Mouse (Mus musculus) liver, embryonic 16.5 days (tissue): ENCODE data around the gene Dnaaf1. TPM values are rescaled to one million over a fixed set of nuclear protein-coding genes. Genes with fewer than 3 reads are reported as not detected.
A peak's percentile ranks its signal among the peaks of the same experiment; 100 is the strongest.

Experiments used
- ATAC-seq: fragments of 200-750 bp; cut with Nextera tagmentation; 2 replicates; pipeline ENCODE4 v1.8.0; 2017; ENCODE audit warnings: low read depth, mild to moderate bottlenecking, moderate number of reproducible peaks, moderate library complexity
- H3K27ac ChIP-seq: fragments of 300-500 bp; sonication (generic); 2 replicates; pipeline ENCODE4 v1.5.1; 2014; ENCODE audit warnings: mild to moderate bottlenecking, low read length
- H3K27me3 ChIP-seq: fragments of 300-500 bp; sonication (generic); 2 replicates; pipeline ENCODE4 v1.6.1; 2014; ENCODE audit warnings: low read depth, low read length, mixed read lengths; ENCODE audit not compliant: control insufficient read depth, insufficient read depth
- H3K36me3 ChIP-seq: fragments of 300-500 bp; sonication (generic); 2 replicates; pipeline ENCODE4 v1.6.1; 2014; ENCODE audit warnings: mild to moderate bottlenecking; ENCODE audit not compliant: control insufficient read depth, insufficient read depth
- H3K4me1 ChIP-seq: fragments of 300-500 bp; sonication (generic); 2 replicates; pipeline ENCODE4 v1.6.1; 2014; ENCODE audit warnings: low read depth, low read length, mixed read lengths; ENCODE audit not compliant: control insufficient read depth
- H3K4me2 ChIP-seq: fragments of 300-500 bp; sonication (generic); 2 replicates; pipeline ENCODE4 v1.6.1; 2014; ENCODE audit warnings: low read depth, low read length, mixed read lengths
- H3K4me3 ChIP-seq: fragments of 300-500 bp; sonication (generic); 2 replicates; pipeline ENCODE4 v1.5.1; 2014; ENCODE audit warnings: low read depth, mild to moderate bottlenecking, low read length
- H3K9ac ChIP-seq: fragments of 300-500 bp; sonication (generic); 2 replicates; pipeline ENCODE4 v1.6.1; 2014; ENCODE audit warnings: low read depth, low read length
- H3K9me3 ChIP-seq: fragments of 300-500 bp; sonication (generic); replicated peaks from 2 replicates; pipeline ENCODE4 v1.6.1; 2016; ENCODE audit warnings: low read length; ENCODE audit not compliant: control insufficient read depth
- WGBS: fragments of 180-500 bp; shearing (Covaris S2); extraction: QIAGEN DNeasy Blood & Tissue Kit; methylation state at CpG from one replicate; pipeline ENCODE4 v1.1.7; 2014; ENCODE audit not compliant: insufficient replicate concordance; 5-methylcytosine and 5-hydroxymethylcytosine counted together
- polyA plus RNA-seq: library from polyadenylated mRNA; unstranded; fragments of >200 nt; fragmentation: Nextera tagmentation; extraction: Ambion mirVana; gene quantifications from 2 replicates; pipeline ENCODE4 v1.2.1, GENCODE M21; 2015

The Dnaaf1 gene
- polyA plus RNA-seq, 1 experiment from 2014 or later = 0.08 TPM

- WGBS = 66% methylated on average over 7 of the region's 7 CpGs
- Histone ChIP-seq H3K4me1 (peaks cover 10% of the 10 kb centered on the region), H3K9ac (no peak overlapping the region), H3K4me3 (no peak overlapping the region), H3K36me3 (peaks cover 12% of the 10 kb centered on the region), H3K27ac (no peak overlapping the region), H3K9me3 (no peaks in the 10 kb centered on the region), H3K4me2 (no peak overlapping the region), H3K27me3 (no peaks in the 10 kb centered on the region)
- no peak for ATAC-seq
These were observed 26.4 kb upstream of the Dnaaf1 start for GRCm38 (mm10) chr8:119548560-119549113.

GRCm38 (mm10) chr8:119552967-119553366, 22.1 kb upstream of the Dnaaf1 start:
- WGBS = 35% methylated on average over 2 of the region's 2 CpGs
- Histone ChIP-seq H3K4me3 (no peak overlapping the region), H3K4me2 (no peak overlapping the region), H3K27me3 (no peaks in the 10 kb centered on the region), H3K9ac (no peak overlapping the region), H3K4me1 (peaks cover 35% of the 10 kb centered on the region), H3K36me3 (no peaks in the 10 kb centered on the region), H3K27ac (no peak overlapping the region), H3K9me3 (no peaks in the 10 kb centered on the region)
- ATAC-seq = peak; percentile 39; the same call in 1 of the 2 replicates

- no peak overlapping the region for H3K4me3 ChIP-seq
- 79% methylated on average over 6 of the region's 6 CpGs for WGBS
- H3K9me3 ChIP-seq = no peaks in the 10 kb centered on the region
- no peak overlapping the region for H3K4me2 ChIP-seq
- no peak overlapping the region for H3K9ac ChIP-seq
- no peaks in the 10 kb centered on the region for H3K27me3 ChIP-seq
- ATAC-seq = no peak
- H3K36me3 ChIP-seq = no peaks in the 10 kb centered on the region
- H3K4me1 ChIP-seq = peaks cover 41% of the 10 kb centered on the region
- no peak overlapping the region for H3K27ac ChIP-seq
These were observed 19.2 kb upstream of the Dnaaf1 start for GRCm38 (mm10) chr8:119555861-119556260.

DNA sequence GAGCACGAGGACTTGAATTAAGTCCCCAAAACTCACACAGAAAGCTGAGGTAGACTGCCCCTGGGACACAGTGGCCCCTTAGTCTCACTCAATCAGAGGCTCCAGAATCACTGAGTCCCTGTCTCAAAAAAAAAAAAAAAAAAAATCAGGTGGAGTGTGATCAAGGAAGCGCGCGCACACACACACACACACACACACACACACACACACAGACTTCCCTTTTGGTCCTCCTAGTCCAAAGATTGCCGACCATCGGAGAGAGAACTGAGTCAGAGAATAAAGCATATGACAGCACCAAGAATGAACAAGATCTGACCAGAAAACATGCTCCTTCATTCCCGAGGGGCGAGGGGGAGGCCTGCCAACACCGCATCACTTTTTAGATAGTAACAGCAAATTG, 17.9 kb upstream of the Dnaaf1 start:
- H3K27ac ChIP-seq = no peak overlapping the region; the same call in 1 of the 2 replicates
- H3K27me3 ChIP-seq = no peaks in the 10 kb centered on the region
- no peak for ATAC-seq
- 52% methylated on average over 9 of the region's 9 CpGs for WGBS
- peak overlapping the region; percentile 70 for H3K4me2 ChIP-seq
- peaks cover 41% of the 10 kb centered on the region for H3K4me1 ChIP-seq
- no peaks in the 10 kb centered on the region for H3K9me3 ChIP-seq
- H3K9ac ChIP-seq = peak overlapping the region; percentile 91
- no peaks in the 10 kb centered on the region for H3K36me3 ChIP-seq
- peak overlapping the region; percentile 84 for H3K4me3 ChIP-seq

GRCm38 (mm10) chr8:119557821-119558602, 17.0 kb upstream of the Dnaaf1 start:
- Histone ChIP-seq H3K27me3 (no peaks in the 10 kb centered on the region), H3K9me3 (no peaks in the 10 kb centered on the region), H3K27ac (peak overlapping the region; percentile 92), H3K9ac (peak overlapping the region; percentile 91), H3K4me3 (peak overlapping the region; percentile 84), H3K36me3 (no peaks in the 10 kb centered on the region), H3K4me1 (peaks cover 35% of the 10 kb centered on the region), H3K4me2 (peak overlapping the region; percentile 70)
- ATAC-seq = peak; percentile 88
- WGBS = under 1% methylated on average over 55 of the region's 55 CpGs

DNA sequence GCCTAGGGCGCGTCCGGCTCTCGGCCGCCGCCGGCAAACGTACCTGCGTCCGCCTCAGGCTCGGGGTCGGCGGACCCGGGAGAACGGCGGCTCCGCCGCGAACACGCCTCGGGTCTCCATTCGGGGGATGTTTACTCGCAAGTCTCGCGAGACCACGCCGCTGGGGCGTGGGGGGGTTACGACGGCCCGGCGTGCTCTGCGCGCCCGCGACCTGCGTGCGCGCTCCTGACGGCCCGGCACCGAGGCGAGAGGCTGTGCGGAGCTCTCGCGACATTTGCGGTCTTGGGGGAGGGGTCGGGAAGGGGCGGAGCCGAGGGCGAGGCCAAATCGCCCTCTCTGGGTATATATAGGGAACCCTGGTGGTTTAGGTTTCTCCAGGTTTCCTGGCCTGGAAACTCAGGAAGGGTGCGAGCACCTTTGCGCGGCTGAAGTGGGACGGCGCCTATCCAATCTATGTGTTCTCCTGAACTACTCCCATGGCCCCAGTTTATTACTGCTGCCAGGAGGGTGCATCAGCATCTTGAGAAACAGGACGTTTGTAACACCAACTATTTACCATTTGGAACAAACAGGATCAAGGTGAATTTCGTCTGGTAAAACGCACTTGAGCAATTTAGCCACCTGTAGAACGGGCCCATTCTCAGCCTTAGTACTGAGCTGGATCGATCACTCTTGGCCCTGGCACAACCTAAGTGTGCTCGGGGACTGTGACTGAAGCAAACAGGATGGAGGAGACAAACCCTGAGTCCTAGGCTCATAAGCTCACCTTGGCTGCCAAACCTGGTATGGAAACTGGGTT, 16.2 kb upstream of the Dnaaf1 start, which contains the start of gene Mbtps1:
Gene Mbtps1 (minus strand): TSS at position 133 of the 799 bp plus-strand sequence.
- Histone ChIP-seq H3K36me3 (peaks cover 3% of the 10 kb centered on the region), H3K4me1 (peaks cover 29% of the 10 kb centered on the region), H3K27me3 (no peaks in the 10 kb centered on the region), H3K4me3 (peak within 1 kb of the TSS; percentile 84), H3K27ac (peak within 1 kb of the TSS; percentile 92), H3K4me2 (peak within 1 kb of the TSS; percentile 70), H3K9ac (peak within 1 kb of the TSS; percentile 91), H3K9me3 (no peaks in the 10 kb centered on the region)
- peak; percentile 98 for ATAC-seq
- 4% methylated on average over 63 of the region's 63 CpGs for WGBS

GRCm38 (mm10) chr8:119559402-119559720, 15.7 kb upstream of the Dnaaf1 start:
- 80% methylated on average over 6 of the region's 6 CpGs for WGBS
- H3K27ac ChIP-seq = no peak overlapping the region; the same call in 1 of the 2 replicates
- H3K36me3 ChIP-seq = peaks cover 4% of the 10 kb centered on the region
- no peaks in the 10 kb centered on the region for H3K27me3 ChIP-seq
- ATAC-seq = no peak
- no peaks in the 10 kb centered on the region for H3K9me3 ChIP-seq
- peaks cover 26% of the 10 kb centered on the region for H3K4me1 ChIP-seq
- H3K4me2 ChIP-seq = peak overlapping the region; percentile 70
- peak overlapping the region; percentile 67 for H3K9ac ChIP-seq
- H3K4me3 ChIP-seq = peak overlapping the region; percentile 84

GRCm38 (mm10) chr8:119563849-119564251, 11.2 kb upstream of the Dnaaf1 start:
- Histone ChIP-seq H3K9ac (no peak overlapping the region), H3K4me2 (no peak overlapping the region), H3K4me3 (no peak overlapping the region), H3K9me3 (no peaks in the 10 kb centered on the region), H3K27me3 (no peaks in the 10 kb centered on the region), H3K27ac (no peak overlapping the region), H3K36me3 (peaks cover 20% of the 10 kb centered on the region), H3K4me1 (peaks cover 5% of the 10 kb centered on the region)
- WGBS = 79% methylated on average over 14 of the region's 14 CpGs
- ATAC-seq = no peak
